Mouse (Mus musculus): ENCODE data around the gene Klc1. TPM values are rescaled to one million over a fixed set of nuclear protein-coding genes. Genes with fewer than 3 reads are reported as not detected.

The Klc1 gene
- polyA plus RNA-seq, 1 experiment = 116 TPM

- H3K27me3 ChIP-seq (ENCODE audit: control insufficient read depth, insufficient read depth, insufficient read length) = no peaks in the 10 kb centered on the region
- H3K4me3 ChIP-seq (ENCODE audit: insufficient read depth, poor library complexity, severe bottlenecking) = no peak overlapping the region
- no peak overlapping the region for H3ac ChIP-seq (ENCODE audit: control insufficient read depth, insufficient read length, low read depth)
- peaks cover 7% of the 10 kb centered on the region for H3K79me3 ChIP-seq (ENCODE audit: low read depth)
- H3K36me3 ChIP-seq (ENCODE audit: control insufficient read depth, insufficient read depth) = no peaks in the 10 kb centered on the region
- peaks cover 30% of the 10 kb centered on the region for H3K79me2 ChIP-seq (ENCODE audit: control insufficient read depth, insufficient read depth)
- TF ChIP-seq MYOD1 (IDR thresholded peaks at IDR 0.05; ENCODE audit: control insufficient read depth, insufficient read length, low read depth) (no peak), MYOG (IDR thresholded peaks at IDR 0.05; ENCODE audit: control insufficient read depth, extremely low read depth, insufficient read length) (no peak), USF1 (IDR thresholded peaks at IDR 0.05; ENCODE audit: low read depth) (no peak), CEBPB (IDR thresholded peaks at IDR 0.05; ENCODE audit: low read depth) (no peak), FOSL1 (IDR thresholded peaks at IDR 0.05; ENCODE audit: insufficient read depth, low read length, poor library complexity, severe bottlenecking) (no peak), CTCF (IDR thresholded peaks at IDR 0.05; ENCODE audit: control insufficient read depth, insufficient read depth, insufficient read length) (no peak), MAX (IDR thresholded peaks at IDR 0.05) (no peak)
These were observed 57.9 kb downstream of the Klc1 start for GRCm38 (mm10) chr12:111816528-111816927.

GRCm38 (mm10) chr12:111816967-111817366 lies 58.3 kb downstream of the Klc1 start:
- no peak for TF ChIP-seq MYOG (IDR thresholded peaks at IDR 0.05; ENCODE audit: control insufficient read depth, extremely low read depth, insufficient read length)
- no peak for TF ChIP-seq MAX (IDR thresholded peaks at IDR 0.05)
- TF ChIP-seq USF1 (IDR thresholded peaks at IDR 0.05; ENCODE audit: low read depth) = no peak
- TF ChIP-seq CTCF (IDR thresholded peaks at IDR 0.05; ENCODE audit: control insufficient read depth, insufficient read depth, insufficient read length) = no peak
- TF ChIP-seq FOSL1 (IDR thresholded peaks at IDR 0.05; ENCODE audit: insufficient read depth, low read length, poor library complexity, severe bottlenecking) = no peak
- no peak for TF ChIP-seq MYOD1 (IDR thresholded peaks at IDR 0.05; ENCODE audit: control insufficient read depth, insufficient read length, low read depth)
- TF ChIP-seq CEBPB (IDR thresholded peaks at IDR 0.05; ENCODE audit: low read depth) = no peak
- H3K79me3 ChIP-seq (ENCODE audit: low read depth) = peaks cover 7% of the 10 kb centered on the region
- no peaks in the 10 kb centered on the region for H3K27me3 ChIP-seq (ENCODE audit: control insufficient read depth, insufficient read depth, insufficient read length)
- H3K79me2 ChIP-seq (ENCODE audit: control insufficient read depth, insufficient read depth) = peaks cover 30% of the 10 kb centered on the region
- no peak overlapping the region for H3K4me3 ChIP-seq (ENCODE audit: insufficient read depth, poor library complexity, severe bottlenecking)
- H3K36me3 ChIP-seq (ENCODE audit: control insufficient read depth, insufficient read depth) = no peaks in the 10 kb centered on the region
- H3ac ChIP-seq (ENCODE audit: control insufficient read depth, insufficient read length, low read depth) = no peak overlapping the region

- TF ChIP-seq FOSL1 (IDR thresholded peaks at IDR 0.05; ENCODE audit: insufficient read depth, low read length, poor library complexity, severe bottlenecking) (no peak), MYOD1 (IDR thresholded peaks at IDR 0.05; ENCODE audit: control insufficient read depth, insufficient read length, low read depth) (no peak), USF1 (IDR thresholded peaks at IDR 0.05; ENCODE audit: low read depth) (no peak), CEBPB (IDR thresholded peaks at IDR 0.05; ENCODE audit: low read depth) (no peak), MAX (IDR thresholded peaks at IDR 0.05) (no peak), MYOG (IDR thresholded peaks at IDR 0.05; ENCODE audit: control insufficient read depth, extremely low read depth, insufficient read length) (no peak), CTCF (IDR thresholded peaks at IDR 0.05; ENCODE audit: control insufficient read depth, insufficient read depth, insufficient read length) (no peak)
These were observed 59.3 kb downstream of the Klc1 start for GRCm38 (mm10) chr12:111817991-111818390.

GRCm38 (mm10) chr12:111819936-111820335 lies 61.3 kb downstream of the Klc1 start:
- H3K79me3 ChIP-seq (ENCODE audit: low read depth) = peaks cover 7% of the 10 kb centered on the region
- no peak overlapping the region for H3ac ChIP-seq (ENCODE audit: control insufficient read depth, insufficient read length, low read depth)
- TF ChIP-seq MYOD1 (IDR thresholded peaks at IDR 0.05; ENCODE audit: control insufficient read depth, insufficient read length, low read depth) (no peak), USF1 (IDR thresholded peaks at IDR 0.05; ENCODE audit: low read depth) (no peak), MAX (IDR thresholded peaks at IDR 0.05) (no peak), FOSL1 (IDR thresholded peaks at IDR 0.05; ENCODE audit: insufficient read depth, low read length, poor library complexity, severe bottlenecking) (no peak), CEBPB (IDR thresholded peaks at IDR 0.05; ENCODE audit: low read depth) (no peak), CTCF (IDR thresholded peaks at IDR 0.05; ENCODE audit: control insufficient read depth, insufficient read depth, insufficient read length) (no peak), MYOG (IDR thresholded peaks at IDR 0.05; ENCODE audit: control insufficient read depth, extremely low read depth, insufficient read length) (no peak)
- H3K4me3 ChIP-seq (ENCODE audit: insufficient read depth, poor library complexity, severe bottlenecking) = no peak overlapping the region
- peaks cover 23% of the 10 kb centered on the region for H3K79me2 ChIP-seq (ENCODE audit: control insufficient read depth, insufficient read depth)
- peaks cover 16% of the 10 kb centered on the region for H3K36me3 ChIP-seq (ENCODE audit: control insufficient read depth, insufficient read depth)
- H3K27me3 ChIP-seq (ENCODE audit: control insufficient read depth, insufficient read depth, insufficient read length) = no peaks in the 10 kb centered on the region

More at GRCm38 (mm10) chr12:111817991-111818390, 59.3 kb downstream of the Klc1 start:
- H3K36me3 ChIP-seq (ENCODE audit: control insufficient read depth, insufficient read depth) = no peaks in the 10 kb centered on the region
- no peaks in the 10 kb centered on the region for H3K27me3 ChIP-seq (ENCODE audit: control insufficient read depth, insufficient read depth, insufficient read length)
- no peak overlapping the region for H3ac ChIP-seq (ENCODE audit: control insufficient read depth, insufficient read length, low read depth)
- peaks cover 7% of the 10 kb centered on the region for H3K79me3 ChIP-seq (ENCODE audit: low read depth)
- H3K4me3 ChIP-seq (ENCODE audit: insufficient read depth, poor library complexity, severe bottlenecking) = no peak overlapping the region
- H3K79me2 ChIP-seq (ENCODE audit: control insufficient read depth, insufficient read depth) = peaks cover 30% of the 10 kb centered on the region

GRCm38 (mm10) chr12:111820708-111821107 lies 62.1 kb downstream of the Klc1 start:
- Histone ChIP-seq H3ac (ENCODE audit: control insufficient read depth, insufficient read length, low read depth) (no peak overlapping the region), H3K79me2 (ENCODE audit: control insufficient read depth, insufficient read depth) (peaks cover 15% of the 10 kb centered on the region), H3K27me3 (ENCODE audit: control insufficient read depth, insufficient read depth, insufficient read length) (no peaks in the 10 kb centered on the region), H3K36me3 (ENCODE audit: control insufficient read depth, insufficient read depth) (peaks cover 24% of the 10 kb centered on the region), H3K79me3 (ENCODE audit: low read depth) (peaks cover 4% of the 10 kb centered on the region), H3K4me3 (ENCODE audit: insufficient read depth, poor library complexity, severe bottlenecking) (no peak overlapping the region)
- TF ChIP-seq CEBPB (IDR thresholded peaks at IDR 0.05; ENCODE audit: low read depth) (no peak), MYOD1 (IDR thresholded peaks at IDR 0.05; ENCODE audit: control insufficient read depth, insufficient read length, low read depth) (no peak), FOSL1 (IDR thresholded peaks at IDR 0.05; ENCODE audit: insufficient read depth, low read length, poor library complexity, severe bottlenecking) (no peak), MYOG (IDR thresholded peaks at IDR 0.05; ENCODE audit: control insufficient read depth, extremely low read depth, insufficient read length) (no peak), MAX (IDR thresholded peaks at IDR 0.05) (no peak), USF1 (IDR thresholded peaks at IDR 0.05; ENCODE audit: low read depth) (no peak), CTCF (IDR thresholded peaks at IDR 0.05; ENCODE audit: control insufficient read depth, insufficient read depth, insufficient read length) (no peak)
